Mouse (Mus musculus): ENCODE data around the gene Grhpr.
A peak's percentile ranks its signal among the peaks of the same experiment; 100 is the strongest.
"Not testable (repeated sequence)": the region's sequence is repeated elsewhere in the genome, so short reads cannot be mapped to it uniquely, and the experiment has no call there.

The Grhpr gene

GRCm38 (mm10) chr4:45012105-45012975 lies 31.1 kb downstream of the Grhpr start, which contains the start of gene Zbtb5:
Zbtb5 (minus strand) TSS chr4:45012412.
- peak; percentile 96 for ATAC-seq (ENCODE audit: insufficient number of reproducible peaks, low FRiP score, low TSS enrichment)

- ATAC-seq (ENCODE audit: insufficient number of reproducible peaks, low FRiP score, low TSS enrichment), result no peak
Observed at GRCm38 (mm10) chr4:45013031-45013431, 31.8 kb downstream of the Grhpr start.

- no peak for ATAC-seq (ENCODE audit: insufficient number of reproducible peaks, low FRiP score, low TSS enrichment)
Observed at GRCm38 (mm10) chr4:45013537-45013936, 32.3 kb downstream of the Grhpr start.

- no peak for ATAC-seq (ENCODE audit: insufficient number of reproducible peaks, low FRiP score, low TSS enrichment)
Observed at GRCm38 (mm10) chr4:45015615-45016014, 34.4 kb downstream of the Grhpr start.

GRCm38 (mm10) chr4:45018452-45018980 lies 37.3 kb downstream of the Grhpr start, which contains the start of gene Polr1e:
Polr1e (plus strand) TSS chr4:45018583.
- ATAC-seq (ENCODE audit: insufficient number of reproducible peaks, low FRiP score, low TSS enrichment), result peak; percentile 83

GRCm38 (mm10) chr4:45019009-45019408 lies 37.8 kb downstream of the Grhpr start:
- ATAC-seq (ENCODE audit: insufficient number of reproducible peaks, low FRiP score, low TSS enrichment), result no peak

GRCm38 (mm10) chr4:45026459-45026858 lies 45.3 kb downstream of the Grhpr start:
- no peak for ATAC-seq (ENCODE audit: insufficient number of reproducible peaks, low FRiP score, low TSS enrichment)

GRCm38 (mm10) chr4:45032586-45032985 lies 51.4 kb downstream of the Grhpr start:
- no peak for ATAC-seq (ENCODE audit: insufficient number of reproducible peaks, low FRiP score, low TSS enrichment)

- 0 out of 2 replicates have a peak, but pooled peaks have one; percentile 15 for ATAC-seq (ENCODE audit: insufficient number of reproducible peaks, low FRiP score, low TSS enrichment)
Observed at GRCm38 (mm10) chr4:45034693-45035628, 53.8 kb downstream of the Grhpr start.

- no peak for ATAC-seq (ENCODE audit: insufficient number of reproducible peaks, low FRiP score, low TSS enrichment)
Observed at GRCm38 (mm10) chr4:45036048-45036447, 54.9 kb downstream of the Grhpr start.

GRCm38 (mm10) chr4:45036571-45036970 lies 55.4 kb downstream of the Grhpr start:
- no peak for ATAC-seq (ENCODE audit: insufficient number of reproducible peaks, low FRiP score, low TSS enrichment)

- no peak for ATAC-seq (ENCODE audit: insufficient number of reproducible peaks, low FRiP score, low TSS enrichment)
Observed at GRCm38 (mm10) chr4:45037455-45038410, 56.5 kb downstream of the Grhpr start.

GRCm38 (mm10) chr4:45038879-45039278 lies 57.7 kb downstream of the Grhpr start:
- ATAC-seq (ENCODE audit: insufficient number of reproducible peaks, low FRiP score, low TSS enrichment), result not testable (repeated sequence)

GRCm38 (mm10) chr4:45039546-45039945 lies 58.4 kb downstream of the Grhpr start:
- not testable (repeated sequence) for ATAC-seq (ENCODE audit: insufficient number of reproducible peaks, low FRiP score, low TSS enrichment)

All from cerebellum, adult (tissue).